Mouse (Mus musculus): ENCODE data around the gene Supt20.

Supt20 gene

GRCm38 (mm10) chr3:54708972-54709371 lies 16.4 kb downstream of the Supt20 start:
- no peak for DNase-seq

- DNase-seq = no peak
Measured at GRCm38 (mm10) chr3:54714253-54714652, 21.6 kb downstream of the Supt20 start, which contains the start of gene Gm21958. Gene Gm21958, minus strand, starts transcription at chr3:54714353.

GRCm38 (mm10) chr3:54715461-54715860 lies 22.9 kb downstream of the Supt20 start:
- DNase-seq = no peak

GRCm38 (mm10) chr3:54717348-54717747 lies 24.7 kb downstream of the Supt20 start:
- DNase-seq = no peak

GRCm38 (mm10) chr3:54718947-54719346 lies 26.3 kb downstream of the Supt20 start:
- DNase-seq = no peak

- no peak for DNase-seq
Measured at GRCm38 (mm10) chr3:54723741-54724500, 31.3 kb downstream of the Supt20 start.

GRCm38 (mm10) chr3:54725344-54725743 lies 32.7 kb downstream of the Supt20 start:
- DNase-seq = no peak

GRCm38 (mm10) chr3:54727588-54727987 lies 35.0 kb downstream of the Supt20 start:
- no peak for DNase-seq

GRCm38 (mm10) chr3:54728100-54728499 lies 35.5 kb downstream of the Supt20 start:
- DNase-seq = no peak

GRCm38 (mm10) chr3:54731626-54732150 lies 39.1 kb downstream of the Supt20 start:
- DNase-seq = no peak

GRCm38 (mm10) chr3:54732371-54732770 lies 39.8 kb downstream of the Supt20 start:
- no peak for DNase-seq

GRCm38 (mm10) chr3:54734411-54735246 lies 42.0 kb downstream of the Supt20 start:
- DNase-seq = peak; percentile 91

- peak; percentile 96 for DNase-seq
Measured at GRCm38 (mm10) chr3:54735247-54736046, 42.8 kb downstream of the Supt20 start, which contains the start of the genes Exosc8 and Alg5. Gene Exosc8, minus strand, starts transcription at chr3:54735393. Gene Alg5, plus strand, starts transcription at chr3:54735539.

GRCm38 (mm10) chr3:54736101-54736927 lies 43.7 kb downstream of the Supt20 start:
- DNase-seq = peak; percentile 27

- DNase-seq = no peak
Measured at GRCm38 (mm10) chr3:54737317-54737716, 44.7 kb downstream of the Supt20 start.

- DNase-seq = no peak
Measured at GRCm38 (mm10) chr3:54741965-54742364, 49.4 kb downstream of the Supt20 start.

- no peak for DNase-seq
Measured at GRCm38 (mm10) chr3:54745799-54746198, 53.2 kb downstream of the Supt20 start.

GRCm38 (mm10) chr3:54753411-54753810 lies 60.8 kb downstream of the Supt20 start:
- no peak for DNase-seq

- DNase-seq = peak; percentile 69
Measured at GRCm38 (mm10) chr3:54755145-54756041, 62.8 kb downstream of the Supt20 start, which contains the start of gene Smad9. Gene Smad9, plus strand, starts transcription at chr3:54755582.

- DNase-seq = peak; percentile 36
Measured at GRCm38 (mm10) chr3:54756058-54756457, 63.5 kb downstream of the Supt20 start.

- DNase-seq = no peak
Measured at GRCm38 (mm10) chr3:54757446-54757845, 64.8 kb downstream of the Supt20 start.

Data from cerebellum, adult 8-10 months (tissue).